Mouse (Mus musculus) lung, postnatal 25 days (tissue): ENCODE results near the gene Gm12184.
"Not testable (repeated sequence)": the region's sequence is repeated elsewhere in the genome, so short reads cannot be mapped to it uniquely, and the experiment has no call there.

Experiments
- DNase-seq: peaks from one replicate; pipeline ENCODE4 v3.0.0; 2022; ENCODE audit warnings: low spot score

Gene Gm12184

DNA sequence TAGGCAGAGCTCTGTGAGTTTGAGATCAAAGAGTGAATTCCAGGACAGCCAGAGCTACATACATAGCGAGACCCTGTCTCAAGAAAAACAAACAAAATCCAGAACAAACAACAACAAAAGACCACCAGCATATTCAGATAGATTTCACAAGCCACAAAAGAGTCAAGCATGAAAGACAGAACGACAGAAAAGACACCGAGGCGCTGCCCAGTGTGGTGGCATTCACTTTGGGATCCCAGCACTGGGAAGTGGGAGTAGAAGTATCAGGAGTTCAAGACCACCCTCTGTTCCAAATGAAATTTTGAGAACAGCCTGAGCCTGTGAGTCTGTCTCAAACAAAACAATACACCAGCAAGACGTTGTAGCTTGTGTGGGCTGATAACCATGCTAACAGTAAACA is 20.4 kb upstream of the Gm12184 start:
- no peak for DNase-seq

DNA sequence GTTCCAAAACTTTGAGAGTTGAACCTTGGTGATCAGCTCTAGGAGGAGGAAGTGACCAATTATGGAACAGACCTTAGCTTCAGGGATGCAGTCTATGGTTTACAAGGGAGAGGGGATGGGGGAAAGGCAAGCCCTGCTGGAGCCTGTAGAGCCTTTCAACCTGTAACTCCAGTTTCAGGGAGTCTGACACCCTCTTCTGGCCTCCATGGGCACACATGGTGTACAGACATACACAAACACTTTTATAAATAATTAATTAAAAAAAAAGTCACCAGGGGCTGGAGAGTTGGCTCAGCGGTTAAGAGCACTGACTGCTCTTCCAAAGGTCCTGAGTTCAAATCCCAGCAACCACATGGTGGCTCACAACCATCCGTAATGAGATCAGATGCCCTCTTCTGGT is 19.9 kb upstream of the Gm12184 start:
- DNase-seq, result not testable (repeated sequence)

DNA sequence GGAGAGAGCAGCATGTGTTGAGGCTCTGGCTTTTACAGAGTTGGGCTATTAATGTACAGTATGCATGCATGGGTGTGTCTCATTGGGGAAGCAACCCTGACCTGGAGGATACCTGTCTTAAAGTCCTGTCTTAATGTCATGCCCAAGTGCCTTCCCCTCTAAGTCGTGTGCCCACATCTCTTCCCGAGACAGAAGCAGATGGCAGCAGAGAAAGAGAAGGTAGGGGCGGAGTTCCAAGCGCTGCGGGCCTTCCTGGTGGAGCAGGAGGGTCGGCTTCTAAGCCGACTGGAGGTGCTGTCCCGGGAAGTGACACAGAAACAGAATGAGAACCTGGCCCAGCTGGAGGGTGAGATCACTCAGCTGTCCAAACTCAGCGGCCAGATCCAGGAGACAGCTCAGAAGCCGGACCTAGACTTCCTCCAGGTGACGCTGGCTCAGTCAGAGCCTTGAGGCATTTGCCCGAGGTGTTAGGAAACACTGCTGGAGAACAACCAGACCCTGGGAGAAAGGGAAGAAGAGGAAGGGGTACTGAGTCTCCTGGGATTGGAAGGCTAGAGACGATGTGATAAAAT is 18.9 kb upstream of the Gm12184 start:
- no peak for DNase-seq

DNA sequence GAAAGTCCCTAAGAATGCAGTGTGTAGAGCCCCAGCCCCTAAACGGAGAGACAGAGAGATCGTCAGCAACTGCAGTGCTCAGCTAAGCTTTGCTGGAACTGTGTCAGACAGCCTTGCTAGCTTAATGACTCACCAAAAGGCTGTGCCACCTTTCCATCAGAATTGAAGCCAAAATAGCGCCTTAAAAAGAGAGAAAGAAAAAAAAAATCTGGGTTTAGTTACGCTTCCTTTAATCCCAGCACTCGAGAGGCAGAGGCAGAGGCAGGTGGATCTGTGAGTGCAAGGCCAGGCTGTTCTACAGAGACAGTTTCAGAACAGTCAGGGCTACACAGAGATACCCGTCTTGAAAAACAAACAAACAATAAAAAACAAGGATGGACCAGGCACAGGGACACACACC is 17.9 kb upstream of the Gm12184 start:
- DNase-seq, result no peak

DNA sequence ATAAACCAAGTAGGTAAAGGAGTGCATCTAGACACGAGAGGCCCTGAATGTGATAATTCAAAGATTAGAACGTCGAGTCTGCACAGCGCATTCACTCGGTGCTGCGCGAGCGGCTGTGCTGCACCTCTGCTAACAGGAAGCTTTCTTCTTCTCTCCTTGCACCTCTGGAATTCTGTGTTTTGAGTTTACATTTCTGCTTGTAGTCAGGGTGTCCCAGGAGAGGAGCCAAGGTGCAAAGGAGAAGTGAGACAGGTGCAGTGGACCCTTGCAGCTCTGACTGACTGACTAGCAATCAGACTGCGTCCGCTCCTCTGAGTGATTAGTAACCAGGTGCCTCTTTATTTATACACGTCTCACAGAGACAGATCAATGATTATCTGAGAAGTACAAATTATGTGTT is 16.7 kb upstream of the Gm12184 start:
- DNase-seq, result no peak

DNA sequence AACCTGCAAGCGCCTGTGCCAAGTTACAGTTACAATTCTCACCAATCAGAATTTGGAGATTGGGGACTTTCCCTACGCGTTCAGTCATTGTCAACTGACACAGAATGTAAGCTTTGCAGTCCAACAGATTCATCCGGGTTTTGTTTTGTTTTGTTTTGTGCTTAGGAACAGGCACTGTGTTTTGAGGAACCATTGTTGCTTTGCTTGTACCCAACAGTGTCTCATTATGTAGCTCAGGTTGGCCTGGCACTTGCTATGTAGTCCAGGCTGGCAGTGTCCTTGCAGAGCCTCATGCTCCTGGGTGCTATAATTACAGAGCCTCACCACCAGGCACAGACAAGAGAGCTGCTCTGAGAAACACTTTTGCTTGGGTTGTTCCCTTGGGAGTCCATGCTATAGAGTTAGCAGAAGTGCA is 15.9 kb upstream of the Gm12184 start:
- no peak for DNase-seq

DNA sequence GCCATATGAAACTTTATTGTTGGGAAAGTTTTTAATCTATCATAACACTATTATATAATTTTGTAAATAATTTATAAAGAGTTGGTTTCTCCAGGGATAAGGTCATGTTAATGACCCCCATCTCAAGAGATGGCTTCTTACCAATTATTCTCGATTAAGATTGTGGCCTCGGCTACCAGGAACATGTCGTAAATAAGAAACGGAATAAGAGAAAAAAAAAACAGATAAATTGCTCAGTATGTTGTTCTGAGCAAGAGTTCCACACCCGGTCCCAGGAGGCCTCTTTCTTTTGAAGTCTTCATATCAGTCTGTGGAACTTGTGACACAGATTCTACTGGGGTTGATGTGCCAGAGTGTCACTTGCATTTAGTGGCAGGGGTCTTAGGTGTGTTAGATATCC is 14.8 kb upstream of the Gm12184 start:
- no peak for DNase-seq

DNA sequence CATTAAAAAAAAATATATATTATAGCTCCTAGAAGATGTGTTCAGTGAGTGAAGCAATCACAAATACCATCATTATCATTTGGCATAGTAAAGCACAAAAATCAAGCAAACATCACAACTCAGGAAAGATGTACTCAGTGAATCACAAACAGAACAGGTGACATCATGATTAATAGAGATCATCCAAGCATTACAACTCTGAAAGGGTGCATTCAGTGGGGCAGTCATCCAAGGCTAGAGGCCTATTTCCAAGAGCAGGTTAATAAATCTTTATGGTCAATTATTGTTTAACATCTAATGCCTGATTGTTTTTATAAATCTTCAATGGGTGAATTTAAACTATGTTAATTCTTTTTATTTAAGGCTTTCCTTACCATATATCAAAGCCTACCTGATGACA is 14.3 kb upstream of the Gm12184 start:
- DNase-seq, result no peak

DNA sequence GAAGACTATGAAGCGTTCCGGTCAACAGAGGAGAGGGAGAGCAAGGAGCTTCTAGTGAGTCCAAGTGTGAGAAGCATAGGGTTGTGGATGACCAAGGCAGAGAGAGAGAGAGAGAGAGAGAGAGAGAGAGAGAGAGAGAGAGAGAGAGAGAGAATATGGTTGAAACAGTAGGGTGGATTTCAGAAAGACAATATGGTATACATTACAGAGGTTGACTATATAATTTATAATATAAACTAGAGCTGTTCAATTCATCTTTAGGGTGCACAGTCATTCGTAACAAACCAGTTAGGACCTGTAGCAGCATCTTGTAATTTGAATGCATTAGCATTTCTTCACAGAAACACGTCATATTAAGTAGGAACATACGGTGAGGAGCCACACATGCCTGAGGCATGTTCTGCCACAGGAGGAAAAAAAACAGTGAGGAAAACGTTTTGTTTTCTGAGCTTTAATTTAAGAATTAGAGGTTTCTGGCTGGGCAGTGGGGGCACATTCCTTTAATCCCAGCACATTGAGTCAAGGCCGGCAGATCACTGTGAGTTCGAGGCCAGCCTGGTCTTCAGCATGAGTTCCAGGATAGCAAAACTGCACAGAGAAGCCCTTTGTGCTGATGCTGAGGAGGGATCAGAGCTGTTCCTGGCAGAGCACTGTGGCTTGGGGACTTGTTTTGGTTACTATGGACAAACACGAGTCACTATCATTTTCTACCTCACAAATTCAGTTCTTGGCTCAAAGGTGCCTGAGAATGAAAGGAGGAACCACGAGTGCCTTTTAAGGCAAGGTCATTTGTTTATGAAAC is 12.6 kb upstream of the Gm12184 start:
- no peak for DNase-seq

DNA sequence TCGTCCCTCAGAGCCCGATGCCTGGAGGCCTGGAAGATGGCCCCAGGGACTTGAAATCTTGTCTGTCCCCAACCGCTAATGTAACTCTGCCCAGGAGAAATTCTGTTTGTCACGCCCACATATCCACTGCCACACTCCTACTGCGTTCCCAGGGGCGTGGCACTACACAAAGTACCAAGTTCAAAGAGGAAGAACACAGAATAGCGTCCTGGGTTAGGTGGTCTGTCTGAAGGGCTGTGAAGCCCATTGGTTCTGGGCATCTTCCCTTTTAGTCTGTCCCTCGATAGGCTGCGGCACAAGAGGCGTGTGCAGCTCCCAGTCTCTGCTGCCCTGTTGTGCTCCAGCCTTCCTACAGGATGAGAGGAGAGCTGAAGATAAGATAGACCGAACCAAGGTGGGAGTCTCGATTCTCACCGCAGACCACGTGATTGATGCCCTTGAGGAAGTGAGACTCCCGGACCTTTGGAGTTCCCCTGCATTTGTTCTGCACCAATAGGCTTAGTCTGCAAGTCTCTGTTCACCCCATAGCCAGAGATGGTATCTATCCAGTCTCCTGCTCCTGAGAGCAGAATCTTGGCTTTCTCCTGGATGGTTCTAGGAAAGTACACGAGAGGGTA is 11.8 kb upstream of the Gm12184 start:
- DNase-seq, result no peak

DNA sequence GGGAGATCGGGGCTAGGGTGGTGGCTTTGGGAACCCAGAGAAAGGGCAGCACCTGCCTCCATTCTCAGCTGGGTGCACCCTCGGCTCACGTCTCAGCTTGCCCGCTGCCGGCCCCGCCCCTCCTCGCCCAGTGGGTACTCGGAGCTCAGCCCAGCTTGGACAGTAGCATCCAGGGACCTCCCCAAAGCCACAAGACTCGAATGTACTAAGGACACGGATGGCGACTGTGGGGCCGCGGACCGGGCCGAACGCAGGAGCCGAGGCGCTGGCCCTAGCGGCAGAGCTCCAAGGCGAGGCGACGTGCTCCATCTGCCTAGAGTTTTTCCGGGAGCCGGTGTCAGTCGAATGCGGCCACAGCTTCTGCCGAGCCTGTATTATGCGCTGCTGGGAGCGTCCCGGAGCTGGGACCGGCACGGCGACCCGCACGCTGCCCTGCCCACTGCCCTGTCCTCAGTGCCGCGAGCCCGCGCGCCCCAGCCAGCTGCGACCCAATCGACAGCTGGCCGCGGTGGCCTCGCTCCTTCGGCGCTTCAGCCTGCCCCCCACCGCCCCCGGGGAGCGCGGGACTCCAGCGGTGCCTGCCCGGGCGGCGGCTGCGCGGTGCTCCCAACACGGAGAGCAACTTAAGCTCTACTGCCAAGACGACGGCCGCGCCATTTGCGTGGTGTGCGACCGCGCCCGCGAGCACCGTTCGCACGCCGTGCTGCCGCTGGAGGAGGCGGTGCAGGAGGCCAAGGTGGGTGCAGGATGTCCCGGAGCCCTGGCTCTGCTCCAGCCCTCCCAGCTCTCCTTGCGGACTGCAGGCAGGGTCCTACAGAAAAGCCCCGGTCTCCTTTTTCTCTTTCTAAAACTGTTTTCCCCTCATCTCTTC is 11.1 kb upstream of the Gm12184 start:
- DNase-seq, result peak; percentile 66

DNA sequence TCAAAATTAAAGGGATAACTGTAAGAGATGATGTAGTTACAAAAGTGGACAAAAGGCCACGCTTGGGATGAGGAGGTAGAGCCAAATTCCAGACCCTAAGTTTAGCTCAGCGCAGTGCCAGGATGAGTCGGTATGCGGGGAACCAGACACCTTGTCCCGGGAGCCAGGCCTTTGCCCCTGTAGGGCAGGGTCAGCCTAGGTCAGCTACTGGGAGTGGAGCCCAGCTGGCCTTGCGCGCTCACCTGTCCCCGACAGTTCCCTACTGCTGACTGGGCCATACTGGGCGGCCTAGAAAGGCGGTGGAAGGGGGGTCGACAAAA is 10.5 kb upstream of the Gm12184 start:
- no peak for DNase-seq

DNA sequence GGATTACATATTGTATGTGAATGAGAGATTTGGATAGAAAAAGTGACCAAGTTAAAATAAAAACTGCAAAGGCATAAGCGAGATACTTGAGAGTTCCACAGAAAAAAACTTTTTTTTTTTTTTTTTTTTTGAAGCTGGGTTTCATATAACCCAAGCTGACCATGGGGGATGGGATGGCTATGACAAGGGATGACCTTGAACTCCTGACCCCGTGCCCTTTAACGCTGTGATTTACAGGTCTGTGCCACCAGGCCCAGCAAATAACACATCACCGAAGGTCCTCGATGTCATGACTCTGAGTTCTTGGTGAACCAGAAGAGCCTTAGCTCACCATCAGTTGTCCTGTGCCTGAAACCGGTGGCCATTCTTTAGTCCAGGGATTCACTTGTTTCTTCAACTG is 9.5 kb upstream of the Gm12184 start:
- no peak for DNase-seq

DNA sequence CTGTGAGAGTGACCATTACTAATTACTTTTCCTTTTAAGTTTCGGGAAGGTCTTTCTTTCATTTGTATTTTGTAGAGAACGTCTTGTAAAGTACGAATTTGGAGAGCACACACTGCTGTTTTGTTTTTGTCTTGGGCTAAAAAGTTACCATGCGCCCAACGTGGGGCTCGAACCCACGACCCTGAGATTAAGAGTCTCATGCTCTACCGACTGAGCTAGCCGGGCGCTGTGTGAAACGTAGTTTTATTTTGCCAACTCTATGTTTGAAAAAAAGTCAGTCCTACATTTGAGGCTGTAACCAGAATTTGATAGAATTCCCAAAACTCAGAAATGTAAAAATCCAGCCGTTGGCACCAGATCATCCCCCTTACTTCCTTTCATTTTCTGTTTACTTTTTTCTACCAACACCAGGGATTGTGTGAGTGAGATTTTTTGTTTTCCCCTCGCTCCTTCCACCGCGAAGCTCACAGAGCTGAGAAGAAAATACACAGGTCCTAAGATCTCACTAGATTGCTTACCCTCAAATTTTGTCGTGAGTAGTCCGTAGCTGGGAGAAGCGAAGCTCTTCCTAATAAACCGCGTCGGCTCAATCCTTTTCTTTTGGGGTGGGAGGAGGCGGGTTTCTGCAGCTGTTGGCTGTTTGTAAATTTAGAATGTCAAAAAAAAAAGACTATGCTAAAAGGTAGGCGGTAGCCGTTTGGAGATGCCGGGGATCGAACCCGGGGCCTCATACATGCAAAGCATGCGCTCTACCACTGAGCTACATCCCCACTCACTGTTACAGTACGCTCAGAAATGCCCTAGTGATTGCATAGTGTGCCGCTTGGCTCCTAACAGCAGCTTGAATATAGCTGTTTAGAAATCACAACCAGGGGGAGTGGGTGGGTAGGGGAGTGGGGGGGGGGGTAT is 7.5 kb upstream of the Gm12184 start:
- DNase-seq, result peak; percentile 92

DNA sequence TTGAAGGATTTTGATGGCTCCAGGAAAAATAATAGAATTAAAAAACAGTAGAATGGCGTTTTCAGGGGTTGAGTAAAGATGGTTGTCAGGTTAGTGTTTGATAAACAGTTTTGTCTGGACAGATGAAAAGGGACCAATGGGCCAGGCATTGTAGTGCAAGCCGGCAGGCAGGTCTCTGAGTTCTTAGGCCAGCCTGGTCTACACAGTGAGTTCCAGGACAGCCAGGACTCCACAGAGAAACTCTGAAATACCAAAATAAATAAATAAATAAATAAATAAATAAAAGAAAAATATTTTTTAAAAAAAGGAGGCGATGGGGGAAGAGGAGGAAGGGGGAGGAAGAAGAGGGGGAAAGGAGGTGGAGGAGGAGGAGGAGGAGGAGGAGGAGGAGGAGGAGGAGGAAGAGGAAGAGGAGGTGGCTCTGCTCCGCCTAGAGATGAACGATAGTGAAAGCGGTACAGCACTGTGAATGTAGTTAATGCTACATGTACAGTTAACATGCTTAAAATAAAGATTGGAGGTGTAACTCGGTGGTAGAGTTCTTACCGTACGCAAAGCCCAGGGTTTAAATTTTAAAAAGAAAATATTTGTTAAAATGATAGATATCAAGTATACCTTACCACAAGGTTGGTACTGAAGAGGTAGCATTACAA is 6.7 kb upstream of the Gm12184 start:
- DNase-seq, result no peak

DNA sequence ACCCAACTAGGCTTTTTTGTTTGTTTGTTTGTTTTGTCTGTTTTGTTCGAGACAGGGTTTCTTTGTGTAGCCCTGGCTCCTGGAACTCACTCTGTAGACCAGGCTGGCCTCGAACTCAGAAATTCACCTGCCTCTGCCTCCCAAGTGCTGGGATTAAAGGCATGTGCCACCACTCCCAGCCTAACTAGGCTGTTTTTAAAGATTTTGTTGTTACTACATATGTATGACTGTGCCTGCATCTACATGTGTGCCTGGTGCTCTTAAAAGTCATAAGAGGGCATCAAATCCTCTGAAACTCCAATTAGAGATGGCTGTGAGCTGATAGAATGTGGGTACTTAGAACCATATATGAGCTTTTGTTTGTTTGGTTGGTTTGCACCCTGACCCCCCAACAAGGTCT is 4.8 kb upstream of the Gm12184 start:
- no peak for DNase-seq

DNA sequence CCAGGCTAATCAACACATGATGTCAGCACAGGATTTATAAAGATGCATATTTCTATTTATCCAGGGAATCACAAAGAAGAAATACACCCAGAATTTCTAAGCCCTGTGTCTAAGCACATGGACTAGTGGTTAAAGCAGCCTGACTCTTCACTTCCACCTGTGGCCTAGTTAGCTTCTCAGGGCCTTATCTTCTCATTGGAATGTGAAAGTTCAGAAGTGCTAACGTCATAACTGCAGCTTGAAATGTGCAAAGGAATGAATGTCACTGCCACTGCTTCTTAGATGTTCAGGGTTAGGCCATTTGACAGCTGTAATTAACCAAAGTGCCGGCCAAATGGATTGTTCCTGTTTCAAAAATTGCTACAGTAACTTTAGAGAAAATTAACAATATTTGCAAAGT is 3.8 kb upstream of the Gm12184 start:
- DNase-seq, result peak; percentile 32

DNA sequence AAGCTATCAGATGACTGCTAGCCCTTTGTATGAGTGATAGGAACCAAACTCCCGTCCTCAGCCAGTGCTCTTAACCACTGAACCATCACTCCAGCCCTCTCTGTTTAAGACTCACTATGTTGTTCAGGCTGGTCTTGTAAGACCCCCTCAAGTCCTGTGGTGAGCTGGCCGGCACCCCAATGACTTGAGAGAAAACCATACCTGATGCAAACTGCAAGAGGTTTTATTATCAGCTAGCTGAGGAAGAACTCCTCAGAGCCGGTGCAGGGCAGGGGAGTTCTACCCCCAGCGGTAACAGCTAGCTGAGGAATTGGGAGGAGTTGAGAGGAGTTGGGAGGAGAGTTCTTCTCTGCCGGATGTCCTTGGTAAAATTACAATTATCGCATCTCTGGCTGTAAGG is 1.5 kb upstream of the Gm12184 start:
- no peak for DNase-seq

DNA sequence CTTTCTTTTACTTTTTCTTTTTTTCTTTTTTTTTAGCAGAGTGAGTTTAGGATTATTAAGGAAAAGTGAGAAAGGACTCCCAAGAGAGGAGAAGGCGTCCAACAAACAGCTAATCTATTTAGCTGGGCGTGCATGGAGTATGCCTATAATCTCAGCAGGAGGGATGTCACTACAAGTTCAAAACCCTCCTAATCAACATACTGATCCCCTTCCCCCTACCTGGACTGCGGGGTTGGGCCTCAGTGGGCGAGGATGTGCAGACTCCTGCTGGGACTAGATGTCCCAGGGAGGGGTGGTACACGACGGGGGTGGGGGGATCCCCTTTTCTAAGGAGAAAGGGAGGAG is 269 bp upstream of the Gm12184 start:
- DNase-seq, result no peak

DNA sequence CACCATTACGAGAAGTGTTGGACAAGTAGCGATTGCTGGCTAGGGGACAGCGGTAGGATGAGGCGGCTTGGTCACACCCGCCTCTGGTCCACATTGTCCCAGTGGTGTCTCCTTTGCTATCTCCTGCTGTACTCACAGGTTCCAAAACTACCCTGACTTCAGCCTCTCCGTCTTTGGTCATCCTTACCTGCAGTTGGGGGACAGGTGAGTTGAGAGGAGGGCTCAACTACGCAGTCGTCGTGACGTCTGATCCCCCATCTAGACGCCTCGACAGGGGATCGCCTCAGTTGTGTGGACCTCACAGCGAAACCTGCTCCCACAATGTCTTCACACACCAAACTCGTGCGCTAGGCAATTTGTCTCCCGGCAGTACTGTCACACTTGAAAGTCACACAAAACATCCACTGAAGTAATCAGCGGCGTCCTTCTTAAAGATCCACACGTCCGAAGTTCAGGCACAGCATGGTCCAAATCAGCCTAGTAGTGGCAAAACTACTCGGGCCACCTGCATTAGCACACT is 2.1 kb downstream of the Gm12184 start:
- DNase-seq, result no peak

DNA sequence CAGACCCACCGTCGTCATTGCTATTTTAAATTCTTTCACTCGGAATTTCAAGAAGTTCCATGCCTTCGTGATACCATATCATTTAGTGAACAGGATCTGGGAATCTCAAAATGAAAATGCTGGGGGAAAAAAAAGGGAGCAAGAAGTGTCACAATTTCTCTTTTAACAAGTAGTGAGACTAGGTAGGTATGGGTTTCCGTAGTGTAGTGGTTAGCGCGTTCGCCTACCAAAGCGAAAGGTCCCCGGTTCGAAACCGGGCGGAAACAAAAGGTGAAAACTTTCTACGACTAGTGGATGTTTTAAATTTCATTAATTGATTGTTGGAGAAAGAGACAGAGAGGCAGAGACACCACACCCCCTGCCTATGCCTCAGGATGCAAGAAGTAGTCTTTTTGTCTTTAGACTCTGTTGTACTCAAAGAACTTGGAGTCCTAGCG is 2.9 kb downstream of the Gm12184 start:
- peak; percentile 60 for DNase-seq
